Mouse (Mus musculus): ENCODE results near the gene Ankrd22.

GRCm38 (mm10) chr19:34210841-34211240 lies 45.0 kb upstream of the Ankrd22 start:
- TF ChIP-seq CTCF (IDR thresholded peaks at IDR 0.05; ENCODE audit: borderline replicate concordance, insufficient read depth, low read length) (no peak), POLR2A (IDR thresholded peaks at IDR 0.05; ENCODE audit: low read depth, low read length) (no peak)

Data from embryonic fibroblast, embryonic 13.5 days (primary cell).